Mouse (Mus musculus) ovary, postnatal 10 days (tissue): ENCODE data around the gene Dpy19l1.

Experiments
- DNase-seq: peaks from one replicate; pipeline ENCODE4 v3.0.0; 2022; ENCODE audit warnings: low spot score

Dpy19l1 gene

GRCm38 (mm10) chr9:24470166-24470565 is 32.8 kb downstream of the Dpy19l1 start:
- DNase-seq: no peak

DNA sequence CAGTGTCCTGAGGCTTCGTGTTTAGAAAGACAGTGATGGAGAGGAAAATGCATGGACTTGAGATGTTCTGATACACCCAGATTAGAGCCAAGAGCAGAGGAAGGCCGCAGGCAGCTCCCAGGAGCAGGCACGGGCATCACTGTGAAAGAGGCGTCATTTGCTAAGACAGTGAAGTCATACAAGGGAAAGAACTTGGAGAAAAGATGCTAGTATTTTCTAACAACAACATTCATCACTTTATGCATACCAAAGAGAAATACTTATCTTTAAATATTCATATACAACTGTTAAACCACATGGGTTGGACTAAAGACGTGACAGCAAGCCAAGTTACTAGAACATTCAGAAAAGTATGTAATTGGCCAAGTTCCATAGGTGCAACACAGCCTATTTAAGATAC is 35.8 kb downstream of the Dpy19l1 start:
- no peak for DNase-seq

- DNase-seq: no peak
Measured at GRCm38 (mm10) chr9:24466649-24467048, 36.3 kb downstream of the Dpy19l1 start.

DNA sequence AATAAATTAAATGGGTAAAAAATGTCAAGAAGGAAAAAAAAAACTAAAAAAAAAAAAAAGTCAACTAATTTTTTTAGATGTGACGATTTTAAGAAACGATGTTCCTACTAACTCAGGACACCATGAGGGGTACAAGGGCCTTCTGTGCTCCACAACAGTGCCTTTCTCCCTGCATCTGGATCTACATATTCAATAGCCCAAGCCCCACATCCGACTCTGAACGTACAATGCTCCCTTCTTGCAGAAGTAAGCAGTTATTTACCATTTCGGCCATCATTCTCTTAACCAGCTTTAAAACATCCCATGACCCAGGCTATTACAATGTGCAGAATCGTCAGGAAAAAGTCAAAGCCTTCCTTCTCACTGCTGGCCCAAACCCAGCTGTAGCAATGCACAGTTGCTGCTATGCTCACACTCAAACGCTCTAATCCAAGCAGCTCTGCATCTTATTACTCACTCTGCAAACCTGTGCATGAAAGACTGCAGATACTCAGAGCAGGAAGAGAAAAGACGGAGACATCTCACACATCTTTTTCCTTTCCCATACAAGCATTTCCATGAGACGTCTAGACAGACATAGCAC is 41.5 kb downstream of the Dpy19l1 start:
- DNase-seq: no peak

DNA sequence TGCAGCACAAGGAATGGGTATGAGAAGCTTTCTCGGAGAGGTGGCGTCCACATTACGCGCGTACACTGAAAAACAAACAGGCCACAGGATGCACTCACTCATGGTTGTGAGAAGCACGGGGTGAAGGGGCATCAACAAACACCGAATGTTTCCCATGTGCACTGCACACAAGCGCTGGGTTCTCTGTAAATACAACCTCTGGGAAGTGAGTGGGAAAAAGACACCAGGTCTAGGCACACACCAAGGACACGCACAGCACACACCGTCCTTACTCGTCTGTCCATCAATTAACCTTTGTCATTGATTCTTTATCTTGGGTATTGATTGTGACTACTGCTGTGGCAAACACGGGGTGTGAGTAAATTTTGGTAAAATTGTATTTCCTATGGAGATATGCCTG is 49.1 kb downstream of the Dpy19l1 start:
- no peak for DNase-seq

- DNase-seq: no peak
Measured at GRCm38 (mm10) chr9:24450976-24451375, 52.0 kb downstream of the Dpy19l1 start.

GRCm38 (mm10) chr9:24450524-24450923 is 52.4 kb downstream of the Dpy19l1 start:
- DNase-seq: no peak

DNA sequence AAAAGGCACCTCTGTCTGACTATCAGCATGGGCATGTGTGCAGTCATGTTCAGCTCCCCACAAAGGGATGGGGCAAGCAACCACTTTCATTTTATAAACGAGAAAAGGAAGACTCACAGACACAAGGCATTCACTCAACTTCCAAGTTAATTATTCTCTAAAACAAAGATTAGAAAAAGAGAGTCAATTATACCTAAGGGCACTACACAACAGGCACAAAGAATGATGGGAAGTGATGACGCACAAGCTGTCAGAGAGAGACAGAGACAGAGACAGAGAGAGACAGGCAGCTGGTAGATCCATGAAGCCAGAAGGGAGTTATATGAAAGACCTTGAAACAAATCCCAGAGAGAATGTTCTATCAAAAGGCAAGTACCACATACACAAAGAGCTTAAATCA is 68.0 kb downstream of the Dpy19l1 start:
- DNase-seq: no peak

DNA sequence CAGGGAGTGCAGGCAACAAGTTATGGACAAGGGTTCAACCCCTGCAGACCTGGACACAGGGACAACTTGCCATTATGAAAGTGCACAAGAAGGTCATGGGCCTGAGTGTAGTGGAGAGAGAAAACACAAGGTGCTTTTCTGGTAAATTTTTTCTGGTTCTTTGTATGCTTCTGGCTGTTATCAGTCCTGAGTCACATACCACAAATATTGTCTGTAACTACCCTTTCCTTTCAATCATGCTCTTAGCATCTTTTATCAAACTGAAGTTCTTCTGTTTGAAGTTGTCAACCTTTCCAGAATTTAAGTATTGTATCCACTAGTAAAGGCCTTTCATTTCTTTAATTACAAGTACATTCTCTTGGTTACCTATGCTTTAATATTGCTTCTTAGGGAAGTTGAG is 73.2 kb downstream of the Dpy19l1 start:
- DNase-seq: no peak

- DNase-seq: no peak
Measured at GRCm38 (mm10) chr9:24425679-24426078, 77.3 kb downstream of the Dpy19l1 start.

DNA sequence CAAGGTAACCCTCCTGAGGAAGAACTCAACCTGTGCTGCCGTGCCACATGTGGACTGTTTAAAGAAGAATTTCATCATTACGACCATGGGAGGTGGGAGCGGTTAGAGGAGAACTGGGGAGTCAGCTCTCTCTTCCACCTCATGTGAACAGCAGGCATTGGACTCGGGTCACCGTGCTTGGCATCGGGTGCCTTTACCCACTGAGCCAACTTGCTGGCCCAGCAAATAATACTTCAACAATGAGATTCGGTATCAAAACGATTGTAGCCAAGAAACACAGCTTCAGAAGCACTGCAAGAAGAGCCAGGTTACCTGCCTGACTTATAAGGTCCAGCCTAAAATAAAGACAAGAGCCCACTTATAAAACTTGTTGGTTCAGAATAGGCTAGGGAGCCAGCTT is 79.7 kb downstream of the Dpy19l1 start:
- no peak for DNase-seq

DNA sequence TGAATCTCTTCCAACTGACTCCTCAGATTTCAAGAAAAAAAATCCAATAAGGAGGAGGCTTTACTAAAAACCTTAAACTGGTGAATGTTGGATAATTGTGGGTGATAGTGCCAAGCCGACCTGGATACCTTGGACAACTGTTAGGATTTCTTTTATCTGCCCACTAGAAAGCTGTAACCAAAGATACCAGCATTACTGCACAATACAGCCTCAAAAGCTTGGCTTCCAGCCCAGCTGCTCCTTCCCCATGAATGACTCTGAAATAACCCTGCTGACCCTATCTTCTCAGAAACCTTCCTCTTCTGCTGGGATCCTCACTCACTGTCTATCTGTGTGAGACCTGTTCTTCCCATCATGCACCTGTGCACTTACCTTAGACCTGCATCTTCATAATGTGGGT is 81.1 kb downstream of the Dpy19l1 start:
- no peak for DNase-seq

DNA sequence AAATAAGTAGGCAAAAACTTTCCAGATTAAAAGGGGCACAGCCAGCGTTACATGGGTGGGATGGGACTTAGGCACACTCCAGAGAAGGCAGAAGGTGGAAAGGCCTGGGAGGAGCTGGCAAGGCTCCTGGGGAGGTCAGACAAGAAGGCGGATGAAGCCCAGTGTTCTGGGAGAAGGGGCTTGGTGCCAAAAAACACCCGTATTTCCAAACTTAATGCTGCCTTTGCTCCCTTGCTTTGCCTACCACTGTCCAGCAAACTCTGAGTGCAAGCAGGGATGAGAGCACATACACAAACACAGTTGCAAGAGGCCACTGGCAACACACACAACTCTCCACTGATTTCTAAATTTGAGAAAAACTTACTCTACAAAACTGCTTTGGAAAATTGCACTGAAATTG is 81.7 kb downstream of the Dpy19l1 start:
- no peak for DNase-seq

GRCm38 (mm10) chr9:24420144-24420543 is 82.8 kb downstream of the Dpy19l1 start:
- no peak for DNase-seq

GRCm38 (mm10) chr9:24418281-24418680 is 84.7 kb downstream of the Dpy19l1 start:
- no peak for DNase-seq

DNA sequence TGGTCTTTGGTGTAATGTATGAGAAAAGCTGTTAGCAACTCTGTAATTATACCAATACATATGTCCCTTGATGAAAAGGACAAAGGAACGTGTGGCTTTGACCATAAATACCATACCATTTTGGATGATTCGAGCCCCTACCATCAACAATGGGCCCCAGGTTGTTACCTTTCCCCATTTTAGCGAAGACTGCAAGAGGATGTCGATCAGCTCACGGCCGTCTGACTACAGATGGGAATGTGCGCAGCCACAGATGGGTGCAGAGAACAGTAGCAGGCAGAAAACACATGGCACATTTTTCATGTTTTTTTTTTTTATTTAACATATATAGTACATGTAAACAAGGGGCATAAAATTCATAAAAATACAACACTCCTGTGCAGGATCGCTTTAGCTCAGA is 91.5 kb downstream of the Dpy19l1 start:
- DNase-seq: no peak

DNA sequence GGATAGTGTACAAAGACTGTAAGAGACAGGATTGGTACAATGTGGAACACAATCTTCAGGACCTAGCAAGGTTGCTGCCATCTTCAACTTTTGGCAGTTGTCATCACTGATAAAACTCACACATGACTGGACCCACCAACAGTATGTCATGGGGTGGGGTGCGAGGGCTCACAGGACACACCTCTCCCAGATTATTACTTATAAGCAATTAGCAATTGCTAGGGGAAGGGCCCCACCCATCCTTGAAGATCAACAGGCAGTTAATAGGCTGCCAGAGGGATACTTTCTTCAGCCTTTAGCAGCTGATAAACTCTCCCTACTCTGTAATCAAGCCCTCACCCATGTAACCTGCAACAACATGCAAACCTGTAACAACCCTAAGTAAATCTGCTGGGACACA is 92.5 kb downstream of the Dpy19l1 start:
- DNase-seq: no peak

DNA sequence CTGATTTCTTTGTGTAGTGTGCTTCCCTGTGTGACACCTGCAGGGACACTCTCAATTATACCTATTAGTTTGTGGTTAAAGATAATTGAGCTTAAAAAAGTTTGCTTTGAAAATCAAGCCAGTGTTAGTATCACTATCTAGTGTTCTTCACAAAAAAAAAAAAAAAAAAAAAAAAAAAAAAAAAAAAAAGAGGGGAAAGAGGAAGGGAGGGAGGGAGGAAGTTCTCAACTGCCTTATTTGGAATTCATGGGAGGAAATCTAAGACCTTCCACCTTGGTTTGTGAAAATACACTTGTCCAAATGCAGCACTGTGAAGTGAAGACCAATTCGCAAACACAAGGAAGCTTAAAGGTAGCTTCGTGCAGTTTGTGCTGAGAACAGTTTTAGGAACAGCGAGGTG is 94.9 kb downstream of the Dpy19l1 start:
- no peak for DNase-seq

GRCm38 (mm10) chr9:24394146-24394545 is 108.8 kb downstream of the Dpy19l1 start:
- no peak for DNase-seq

GRCm38 (mm10) chr9:24390807-24391370 is 112.1 kb downstream of the Dpy19l1 start:
- DNase-seq: no peak

GRCm38 (mm10) chr9:24387230-24387629 is 115.7 kb downstream of the Dpy19l1 start:
- no peak for DNase-seq

DNA sequence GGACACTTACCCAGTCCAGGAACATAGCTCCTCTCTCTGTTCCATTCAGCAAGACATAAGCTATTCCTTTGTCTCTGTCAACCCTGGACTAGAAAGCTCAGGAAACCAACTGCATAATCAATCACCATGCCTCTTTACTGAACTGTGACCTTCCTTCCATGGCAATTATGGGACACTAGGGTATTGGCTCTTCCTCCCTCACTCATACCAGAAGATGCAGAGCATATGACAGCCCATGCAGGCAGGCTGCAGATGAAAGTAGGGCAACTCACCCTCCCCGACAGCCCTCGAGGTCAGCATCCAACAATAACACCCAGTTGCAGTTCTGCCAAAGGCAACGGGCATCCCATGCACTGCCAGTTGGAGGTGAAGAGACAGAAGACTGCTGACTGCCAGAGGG is 123.6 kb downstream of the Dpy19l1 start:
- no peak for DNase-seq

- DNase-seq: no peak
Measured at GRCm38 (mm10) chr9:24378848-24379247, 124.1 kb downstream of the Dpy19l1 start.
